Mouse (Mus musculus) A20 (cell line): Measurements from ENCODE around the gene Il17d.

Experiments
- DNase-seq: peaks from one replicate; pipeline ENCODE4 v3.0.0-alpha.2; 2011; ENCODE audit warnings: low read depth, low spot score

Gene Il17d

GRCm38 (mm10) chr14:57524671-57525387 is at the start of gene Il17d:
Il17d (plus strand) TSS chr14:57524777.
- DNase-seq, result no peak

GRCm38 (mm10) chr14:57475057-57475456 is 49.5 kb upstream of the Il17d start:
- DNase-seq, result no peak

DNA sequence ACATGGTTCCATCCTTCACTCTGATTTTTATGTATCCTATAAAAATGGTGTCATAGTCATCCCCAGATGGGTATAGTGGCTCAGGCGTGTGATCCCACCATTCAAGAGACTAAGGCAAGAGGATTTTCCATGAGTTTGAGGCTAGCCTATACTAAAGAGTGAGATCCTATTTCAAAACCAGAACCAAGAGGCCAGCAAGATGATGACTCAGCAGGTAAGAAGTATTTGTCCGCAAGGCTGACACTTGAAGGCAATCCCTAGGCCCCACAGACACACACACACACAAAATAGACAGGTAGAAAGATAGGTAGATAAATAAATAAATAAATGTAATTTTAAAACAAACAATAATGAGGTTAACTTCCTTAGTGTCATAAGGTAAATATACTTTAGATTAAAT is 42.3 kb upstream of the Il17d start:
- no peak for DNase-seq

DNA sequence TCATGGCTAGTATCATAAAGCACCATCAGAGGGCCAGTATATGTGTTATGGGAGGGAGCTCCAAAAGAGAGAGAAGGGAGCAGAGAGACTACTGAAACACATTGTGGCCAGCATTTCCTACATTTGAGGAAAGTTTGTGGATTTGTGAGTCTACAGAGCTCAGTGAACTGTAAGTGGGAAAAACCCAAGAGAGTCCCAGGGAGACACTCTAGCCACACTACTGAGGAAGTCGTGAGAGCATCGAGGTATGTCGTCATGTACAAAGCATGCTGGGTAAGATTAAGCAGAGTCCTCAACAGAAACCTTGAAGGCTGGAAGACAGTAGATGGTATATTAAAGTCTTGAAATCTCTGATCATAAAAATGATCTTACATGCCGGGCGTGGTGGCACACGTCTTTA is 40.4 kb upstream of the Il17d start:
- no peak for DNase-seq

DNA sequence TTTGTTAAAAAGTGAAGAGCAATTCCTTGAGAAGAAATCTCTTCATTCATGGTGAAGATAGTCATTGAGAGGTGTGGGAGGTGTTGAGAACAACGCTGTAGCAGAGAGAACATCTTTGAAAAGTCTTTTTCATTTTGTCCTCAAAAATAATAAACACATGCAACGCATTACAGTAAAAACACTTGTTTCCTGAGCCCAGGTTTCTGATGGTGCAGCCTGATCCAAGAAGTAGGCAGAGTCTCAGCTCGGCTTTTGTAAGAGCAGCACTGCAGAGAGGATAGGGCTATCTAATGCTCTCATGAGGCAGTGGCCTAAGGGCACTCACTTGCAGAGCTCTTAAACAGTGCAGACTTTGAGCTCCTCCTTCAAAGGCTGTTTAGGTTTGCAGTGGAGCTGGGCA is 34.9 kb upstream of the Il17d start:
- no peak for DNase-seq

GRCm38 (mm10) chr14:57493840-57494239 is 30.7 kb upstream of the Il17d start:
- no peak for DNase-seq

- DNase-seq, result no peak
Measured at GRCm38 (mm10) chr14:57503729-57504128, 20.8 kb upstream of the Il17d start.

GRCm38 (mm10) chr14:57509554-57509953 is 15.0 kb upstream of the Il17d start:
- no peak for DNase-seq

- DNase-seq, result no peak
Measured at GRCm38 (mm10) chr14:57515156-57515762, 9.3 kb upstream of the Il17d start.

GRCm38 (mm10) chr14:57517001-57517400 is 7.6 kb upstream of the Il17d start:
- DNase-seq, result no peak

- DNase-seq, result no peak
Measured at GRCm38 (mm10) chr14:57523762-57524161, 815 bp upstream of the Il17d start.

- DNase-seq, result peak; percentile 64
Measured at GRCm38 (mm10) chr14:57525388-57526049, 942 bp downstream of the Il17d start.

GRCm38 (mm10) chr14:57526050-57526623 is 1.6 kb downstream of the Il17d start:
- DNase-seq, result no peak

- peak; percentile 62 for DNase-seq
Measured at GRCm38 (mm10) chr14:57527122-57527521, 2.5 kb downstream of the Il17d start.

DNA sequence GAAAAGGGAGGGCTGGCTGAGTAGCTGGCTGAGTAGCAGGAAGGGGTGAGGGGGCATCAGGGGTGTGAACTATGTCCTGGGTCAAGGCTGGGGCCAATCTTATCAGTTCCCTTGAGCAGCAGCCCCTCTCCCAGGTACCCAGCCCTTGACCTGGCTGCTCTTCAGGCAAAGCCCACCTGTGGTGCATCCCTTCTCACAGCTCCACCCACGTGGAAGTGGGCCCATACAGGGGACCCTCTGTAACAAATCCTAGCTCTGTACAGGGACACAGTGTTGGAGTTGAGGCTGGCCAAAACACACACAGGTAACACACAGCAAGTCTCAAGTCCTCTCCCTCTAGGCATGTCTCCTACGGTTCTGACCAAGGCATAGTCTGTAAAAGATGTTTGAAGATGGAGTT is 3.0 kb downstream of the Il17d start:
- DNase-seq, result no peak

- no peak for DNase-seq
Measured at GRCm38 (mm10) chr14:57529086-57529785, 4.7 kb downstream of the Il17d start.

DNA sequence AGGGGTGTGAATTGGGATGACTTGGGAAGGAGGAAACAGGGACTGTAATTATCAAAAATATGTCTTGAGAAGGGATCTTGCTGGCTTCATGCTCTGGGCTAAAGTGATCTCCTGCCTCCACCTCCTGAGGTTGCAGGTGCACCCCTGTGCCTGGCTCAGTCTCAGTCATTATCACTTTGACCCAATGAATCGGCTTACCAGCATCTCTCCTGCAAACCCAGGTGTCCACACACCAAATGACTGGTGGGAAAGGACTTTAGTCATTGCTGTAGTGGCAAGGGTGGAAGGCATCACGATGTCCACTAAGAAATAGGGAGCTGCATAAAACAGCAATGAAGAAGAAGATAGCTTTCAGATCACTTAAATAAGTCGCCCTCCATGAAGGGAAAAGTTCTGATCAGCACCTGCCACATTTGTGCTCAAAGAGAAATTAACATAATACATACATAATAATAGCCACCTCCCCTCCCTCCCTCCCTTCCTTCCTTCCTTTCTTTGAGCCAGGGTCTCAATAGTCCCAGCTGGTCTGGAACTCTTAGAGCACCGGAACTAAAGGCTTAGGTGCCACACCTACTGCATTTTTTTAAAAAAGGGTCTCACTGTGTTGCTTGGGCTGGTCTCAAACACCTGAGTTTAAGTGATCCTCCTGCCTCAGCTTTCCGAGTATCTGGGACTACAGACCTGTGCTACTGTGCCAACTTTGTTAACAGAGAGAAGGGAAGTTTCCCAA is 5.4 kb downstream of the Il17d start:
- DNase-seq, result no peak

DNA sequence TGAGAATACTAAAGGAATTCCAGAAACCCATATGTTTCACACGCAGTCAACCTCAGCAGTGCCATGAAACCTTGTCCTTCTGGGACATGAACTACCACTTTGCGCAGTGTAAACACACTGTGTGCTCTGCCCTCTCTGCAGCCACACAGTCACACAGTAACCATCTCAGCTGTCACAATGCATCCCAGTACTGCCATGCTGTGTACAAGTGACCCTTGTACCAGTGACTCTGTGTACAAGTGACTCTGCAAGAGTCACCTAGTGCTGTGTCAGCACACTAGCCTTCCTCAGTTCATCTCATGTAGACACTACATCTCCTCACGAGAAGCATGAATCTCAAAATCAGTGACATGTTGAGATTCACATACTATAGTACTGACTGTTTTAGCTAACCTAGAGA is 8.0 kb downstream of the Il17d start:
- no peak for DNase-seq

- DNase-seq, result no peak
Measured at GRCm38 (mm10) chr14:57533214-57533613, 8.6 kb downstream of the Il17d start.

DNA sequence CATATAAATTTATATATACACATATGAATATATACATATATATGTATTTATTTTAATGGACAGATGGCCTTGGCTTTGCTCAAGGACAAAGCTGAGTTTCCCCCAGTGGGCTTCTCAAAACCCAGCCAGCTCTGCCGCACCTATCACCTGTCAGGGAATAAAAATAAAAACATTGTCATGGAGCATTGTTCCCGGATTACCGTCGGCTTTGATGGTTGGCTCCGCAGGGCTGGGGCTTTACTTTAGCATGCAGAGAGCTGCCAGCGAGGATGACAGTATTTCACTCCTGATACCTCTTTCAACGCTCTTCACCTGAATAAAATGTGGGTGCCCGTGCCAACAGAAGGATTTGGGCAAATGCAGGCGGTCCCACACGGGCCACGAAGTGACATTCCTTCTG is 9.3 kb downstream of the Il17d start:
- DNase-seq, result no peak

DNA sequence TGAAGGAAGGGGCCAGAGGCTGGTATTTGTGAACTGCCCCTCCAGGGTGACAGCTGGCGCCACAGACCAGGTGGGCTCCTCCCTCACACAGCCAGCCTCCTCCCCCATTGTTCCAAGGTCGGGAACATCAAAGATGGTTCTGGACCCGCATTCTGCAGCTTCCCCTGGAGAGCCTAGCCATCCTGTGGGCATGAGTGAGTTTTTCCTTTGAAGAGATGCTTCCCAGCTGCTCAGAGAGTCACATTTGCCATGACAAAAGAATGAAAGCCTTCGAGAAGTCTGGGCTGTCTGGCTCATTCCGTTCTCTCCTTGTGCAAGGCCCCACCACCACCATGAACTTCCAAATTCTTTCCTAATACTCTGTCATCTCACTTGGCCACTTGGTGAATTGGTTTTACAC is 9.8 kb downstream of the Il17d start:
- no peak for DNase-seq
